Mouse (Mus musculus) urinary bladder, postnatal 4 days (tissue): ENCODE measurements at regions not wholly inside any gene's neighbourhood (a gene's known extent, or its start where the extent isn't known, plus 50 kb on each side); places are given as distances from the start of the nearest gene placed in this dataset.

ENCODE experiments used
- DNase-seq, 2 experiments: peaks; one replicate each; pipeline ENCODE4 v3.0.0; 2021 to 2022; ENCODE audit warnings: low spot score in 2 of 2

DNA sequence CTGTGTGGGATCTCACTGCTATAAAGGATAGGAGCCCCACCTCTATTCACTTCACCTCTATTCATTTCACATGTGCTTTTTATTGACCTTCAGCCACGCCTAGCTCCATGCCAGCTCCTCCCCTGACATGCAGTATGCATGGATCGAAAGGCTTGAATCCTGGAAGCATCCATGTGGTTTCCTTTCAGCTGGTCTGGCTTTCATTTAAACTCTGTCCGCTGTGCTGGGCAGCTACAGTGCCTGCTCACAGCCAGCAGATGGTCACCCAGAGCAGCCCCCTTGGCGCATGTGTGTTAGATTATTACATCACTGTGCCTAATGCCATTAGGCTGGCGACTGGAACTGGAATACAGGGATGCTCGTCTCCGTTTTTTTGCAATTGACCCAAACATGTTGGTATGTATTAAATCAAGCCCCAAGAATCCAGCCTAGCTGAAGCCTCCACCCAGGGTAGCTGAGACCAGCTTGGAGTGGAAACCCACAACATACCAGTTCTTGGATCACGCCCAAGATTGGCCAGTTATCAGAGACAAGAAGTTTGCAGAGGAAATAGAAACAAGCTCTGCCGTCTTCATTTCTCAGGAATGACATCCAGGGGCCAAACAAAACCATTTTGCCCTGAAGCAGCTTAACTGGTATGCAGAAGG is 113.2 kb downstream of the Inhbb start:
- DNase-seq = no peak

- no peak for DNase-seq
Measured at GRCm38 (mm10) chr1:119305315-119305976, 116.6 kb downstream of the Inhbb start.

GRCm38 (mm10) chr1:119304470-119304980 is 117.5 kb downstream of the Inhbb start:
- no peak for DNase-seq

- DNase-seq = no peak
Measured at GRCm38 (mm10) chr1:119302349-119302995, 119.6 kb downstream of the Inhbb start.

DNA sequence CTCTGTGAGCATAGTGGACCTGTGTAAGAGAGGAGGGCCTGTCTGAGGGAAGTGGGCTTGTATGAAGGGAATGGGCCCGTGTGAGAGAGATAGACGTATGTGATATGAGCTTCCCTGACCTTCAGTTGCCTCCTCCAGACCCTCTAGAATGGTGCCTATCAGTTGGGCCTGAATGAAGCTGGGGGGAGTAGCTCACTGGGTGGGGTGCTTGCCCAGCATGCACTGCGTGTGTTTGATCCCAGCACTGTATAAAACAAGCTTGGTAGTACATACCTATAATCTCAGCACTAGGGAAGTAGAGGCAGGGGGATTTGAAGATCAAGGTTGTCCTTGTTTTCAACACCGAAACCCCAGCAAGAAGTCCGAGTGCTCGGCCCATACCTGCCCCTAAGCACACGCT is 120.1 kb downstream of the Inhbb start:
- no peak for DNase-seq

DNA sequence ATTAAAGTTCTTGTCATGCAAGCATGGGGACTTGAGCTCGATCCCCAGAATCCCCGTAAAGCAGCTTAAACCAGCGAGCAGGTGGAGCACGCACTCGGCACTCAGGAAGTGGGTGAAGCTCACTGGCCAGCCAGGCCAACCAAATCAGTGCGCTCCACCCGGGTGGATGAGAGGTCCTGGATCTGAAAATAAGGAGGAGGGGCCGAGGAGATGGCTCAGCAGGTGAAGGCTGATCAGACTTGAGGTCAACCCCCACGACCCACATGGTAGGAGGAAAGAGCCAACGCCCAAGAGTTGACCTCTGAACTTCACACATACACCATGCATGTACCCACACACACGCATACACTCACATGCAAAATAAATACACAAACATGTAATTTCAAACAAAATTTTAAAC is 120.8 kb downstream of the Inhbb start:
- DNase-seq = no peak

- no peak for DNase-seq
Measured at GRCm38 (mm10) chr1:119299842-119300752, 122.0 kb downstream of the Inhbb start.

DNA sequence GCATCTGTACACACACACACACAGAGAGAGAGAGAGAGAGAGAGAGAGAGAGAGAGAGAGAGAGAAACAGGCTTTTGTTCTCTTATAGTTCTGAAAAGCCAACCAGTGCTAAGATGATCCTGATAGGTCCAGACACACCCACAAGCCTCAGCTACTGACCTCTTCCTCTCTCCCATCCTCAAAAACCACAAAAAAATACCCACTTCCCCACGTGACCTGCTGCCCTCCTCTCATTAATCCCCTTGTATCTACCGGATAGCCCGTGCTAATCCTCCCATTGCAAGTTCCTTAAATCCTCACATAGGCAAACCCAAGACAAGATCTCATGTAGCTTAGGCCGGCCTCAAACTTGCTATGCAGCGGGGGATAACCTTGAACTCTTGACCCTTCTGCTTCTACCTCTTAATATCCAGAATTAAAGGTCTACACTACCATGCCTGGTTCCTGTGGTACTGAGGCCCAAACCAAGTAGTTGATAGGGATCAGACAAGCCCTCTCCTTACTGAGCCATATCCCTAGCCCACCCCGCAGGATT is 123.3 kb downstream of the Inhbb start:
- no peak for DNase-seq

DNA sequence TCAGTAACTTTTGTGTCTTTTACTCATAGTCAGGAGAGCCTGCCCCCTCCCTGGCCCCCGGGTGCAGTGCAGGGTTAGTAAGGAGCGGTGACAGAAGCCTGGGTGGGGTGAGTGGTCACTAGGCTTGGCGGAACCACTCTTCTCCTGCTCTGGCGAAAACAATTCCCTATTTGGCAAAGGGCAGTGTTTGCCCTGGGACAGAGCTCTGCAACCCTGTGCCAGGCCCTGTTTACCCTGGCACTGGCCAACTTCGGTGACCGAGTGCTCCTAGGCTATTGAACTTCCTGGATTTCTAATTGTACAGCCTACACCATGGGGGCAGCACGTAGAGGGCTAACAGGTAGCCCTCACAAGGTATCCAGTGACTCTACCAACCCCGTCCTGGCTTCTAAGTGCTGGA is 126.9 kb downstream of the Inhbb start:
- DNase-seq = no peak

DNA sequence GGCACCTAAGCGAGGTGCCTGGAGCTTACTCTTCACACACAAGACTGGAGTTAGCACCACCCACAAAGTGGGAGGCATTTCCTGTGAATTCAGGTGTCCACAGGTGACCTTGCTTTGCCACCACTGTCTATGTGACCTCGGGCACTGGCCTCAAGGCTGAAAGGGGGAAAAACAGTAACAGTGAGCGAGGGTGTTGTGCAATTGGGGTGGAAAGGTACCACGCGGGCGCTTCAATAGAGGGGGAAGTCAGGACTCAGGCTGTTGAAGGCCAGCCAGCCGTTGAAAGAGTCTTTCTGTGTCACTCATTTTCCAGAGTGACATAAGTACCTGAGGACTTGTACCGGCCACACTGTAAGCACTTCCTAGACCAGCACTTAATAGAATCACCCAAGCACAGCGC is 128.2 kb downstream of the Inhbb start:
- no peak for DNase-seq

DNA sequence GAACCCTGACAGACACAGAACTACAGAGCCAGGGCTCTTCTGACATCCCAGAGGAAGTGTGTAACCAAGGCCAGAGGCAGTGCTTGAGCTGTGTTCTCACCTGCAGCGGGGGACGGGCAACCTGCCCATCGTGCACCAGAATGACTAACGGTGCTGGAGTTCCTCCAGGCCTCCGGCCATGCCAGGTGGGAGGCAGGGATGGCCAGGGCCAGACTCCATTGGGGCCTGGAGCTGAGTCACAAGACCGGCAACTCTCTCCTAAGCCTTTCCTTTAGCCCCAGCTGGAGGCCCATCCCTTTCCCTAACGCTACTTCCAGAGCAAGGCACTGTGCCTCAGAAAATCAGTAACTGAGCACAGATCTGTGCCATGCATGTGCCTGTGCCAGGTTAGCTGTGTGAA is 129.8 kb downstream of the Inhbb start:
- DNase-seq = peak in 1 of 2 experiments; percentile 68

DNA sequence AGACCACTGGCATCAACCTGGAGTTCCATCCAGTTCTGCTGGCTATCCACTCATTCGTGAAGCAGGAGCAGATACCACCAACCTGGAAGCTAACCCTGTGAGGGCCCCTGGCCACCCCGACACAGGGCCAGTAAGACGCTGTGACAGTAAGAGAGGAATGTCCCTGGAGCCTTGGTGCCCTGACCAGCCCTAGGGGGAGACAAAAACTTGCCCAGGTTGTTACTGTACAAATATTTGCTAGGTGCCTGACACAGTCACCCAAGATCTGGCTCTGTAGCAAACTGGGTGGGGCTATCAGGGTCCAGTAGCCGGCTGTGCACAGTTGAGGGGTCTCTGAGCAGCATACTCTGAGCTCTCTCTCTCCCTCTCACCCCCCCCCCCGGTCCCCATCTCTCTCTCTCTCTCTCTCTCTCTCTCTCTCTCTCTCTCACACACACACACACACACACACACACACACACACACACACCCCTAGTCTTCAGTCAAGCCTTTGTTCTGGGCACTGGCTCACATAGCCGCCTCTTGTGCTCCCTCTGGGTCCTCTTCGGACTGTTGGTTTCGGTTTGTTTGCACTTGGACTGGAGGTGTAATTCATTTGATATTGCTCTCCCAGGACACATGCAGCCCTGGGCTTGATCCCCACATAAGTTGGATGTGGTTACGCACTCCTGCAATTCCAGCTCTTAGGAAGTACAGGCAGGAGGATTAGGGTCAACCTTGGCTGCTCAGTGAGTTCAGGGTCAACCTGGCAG is 131.7 kb downstream of the Inhbb start:
- no peak for DNase-seq

- no peak for DNase-seq
Measured at GRCm38 (mm10) chr1:119289516-119290164, 132.4 kb downstream of the Inhbb start.

DNA sequence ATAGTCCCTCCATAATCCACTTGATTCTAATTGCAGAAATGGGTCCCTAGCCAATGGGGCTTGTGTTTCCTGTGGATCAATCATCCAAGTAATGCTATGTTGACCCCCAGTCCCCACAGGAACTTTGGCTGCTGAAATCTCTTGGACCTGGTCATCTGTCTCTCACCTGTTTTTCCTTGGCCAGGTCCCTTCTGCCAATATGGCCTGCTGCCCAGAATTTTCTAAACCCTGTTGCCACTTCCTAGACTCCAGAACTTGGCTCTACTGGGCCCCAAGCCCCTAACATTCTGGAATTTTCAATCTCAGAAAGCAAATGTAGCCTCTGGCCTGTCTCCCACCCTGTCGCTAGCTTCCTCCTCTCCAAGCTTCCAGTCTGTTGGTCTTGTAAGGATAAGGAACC is 139.6 kb downstream of the Inhbb start:
- no peak for DNase-seq

DNA sequence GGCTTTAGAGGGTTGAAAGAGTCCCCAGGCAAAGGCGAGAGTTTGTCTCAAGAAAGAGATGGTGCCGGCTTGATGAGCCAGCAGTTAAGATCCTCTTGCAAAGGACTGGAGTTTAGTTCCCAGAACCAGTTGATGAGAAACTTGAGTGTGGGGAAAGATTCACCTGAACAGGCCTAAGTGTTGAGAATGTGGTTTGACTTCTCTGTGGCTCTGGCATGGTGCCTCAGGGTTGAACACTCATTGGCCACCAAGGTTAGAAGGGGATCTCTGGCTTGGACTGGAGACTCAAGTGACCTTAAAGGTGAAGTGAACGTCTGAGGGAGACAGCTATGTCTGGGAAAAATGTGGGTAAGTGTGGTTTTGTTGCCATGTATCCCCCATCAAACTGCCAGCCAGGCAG is 142.8 kb downstream of the Inhbb start:
- no peak for DNase-seq

GRCm38 (mm10) chr1:119278528-119279201 is 143.4 kb downstream of the Inhbb start:
- no peak for DNase-seq

DNA sequence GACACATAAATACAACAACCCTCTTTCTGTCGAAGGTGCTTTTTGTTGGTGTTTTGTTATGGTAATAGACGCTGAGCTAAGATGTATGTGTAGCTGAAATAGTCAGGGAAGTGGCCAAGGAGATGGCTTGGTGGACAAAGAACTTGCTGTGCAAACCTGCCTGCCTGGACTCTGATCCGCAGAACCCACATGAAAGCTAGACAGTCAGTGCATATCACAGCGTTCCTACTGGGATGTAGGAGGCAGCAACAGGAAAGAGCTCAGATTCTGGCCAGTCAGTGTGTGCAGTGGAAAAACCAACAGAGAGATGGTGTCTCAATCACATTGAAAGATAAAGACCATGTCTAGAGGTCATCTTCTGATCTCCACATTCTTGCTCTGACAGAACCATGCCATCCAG is 144.1 kb downstream of the Inhbb start:
- DNase-seq = no peak

GRCm38 (mm10) chr1:119266013-119266412 is 156.0 kb downstream of the Inhbb start:
- no peak for DNase-seq

DNA sequence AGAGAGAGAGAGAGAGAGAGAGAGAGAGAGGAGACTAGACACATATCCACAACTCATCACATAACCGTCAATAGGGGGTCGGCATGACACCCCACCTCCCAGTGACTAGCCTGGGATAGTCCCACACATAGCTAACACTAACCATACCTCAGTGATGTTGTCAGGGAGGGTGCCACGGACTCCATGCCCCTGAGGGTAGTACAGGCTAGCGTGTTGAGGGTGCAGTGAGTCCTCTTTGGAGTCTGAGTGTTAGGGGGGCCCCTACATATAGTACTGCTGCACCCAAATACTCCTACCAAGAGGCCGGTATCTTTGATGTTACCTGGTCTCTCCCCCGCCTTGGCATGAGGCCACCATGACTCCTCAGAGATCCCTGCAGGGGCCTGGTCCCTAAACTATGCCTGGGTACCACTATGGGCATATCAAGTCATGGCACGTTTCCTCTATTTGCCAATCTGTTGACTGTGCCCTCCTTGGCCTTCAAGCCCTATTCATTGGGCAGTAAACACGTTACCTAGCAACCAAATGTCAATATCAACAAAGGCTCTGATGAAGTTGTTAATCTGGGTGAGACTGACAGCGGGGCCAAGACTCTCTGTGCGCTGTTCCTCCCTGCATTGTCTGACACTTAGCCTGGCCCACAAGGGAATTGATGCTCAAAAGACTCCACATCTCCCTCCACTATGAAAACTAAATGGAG is 156.7 kb downstream of the Inhbb start:
- DNase-seq = no peak
